Mouse (Mus musculus): ENCODE results near the gene Opa3.

DNA sequence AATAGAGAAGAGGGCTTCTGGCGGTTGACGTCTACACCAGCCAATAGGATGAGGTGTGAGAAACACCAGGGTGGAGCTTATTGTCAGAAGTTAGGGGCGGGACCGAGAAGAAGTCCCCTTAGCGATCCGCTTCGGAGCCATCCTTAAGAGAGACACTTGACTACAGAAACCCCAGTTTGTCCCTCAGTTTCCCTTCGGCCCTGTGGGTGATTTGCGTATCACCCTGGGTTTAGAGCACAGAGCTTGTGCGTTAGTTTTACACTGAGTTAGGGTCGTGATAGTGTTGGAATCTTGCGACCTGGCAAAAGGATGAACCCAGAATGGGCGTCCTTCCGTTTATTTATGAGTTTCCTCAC is 637 bp downstream of the Opa3 start:
- TF ChIP-seq CTCF (IDR thresholded peaks at IDR 0.05; ENCODE audit: low read depth, low read length) = no peak
- no peak for TF ChIP-seq GATA1 (IDR thresholded peaks at IDR 0.05; ENCODE audit: borderline replicate concordance, low read length)
